Mouse (Mus musculus) liver, embryonic 16.5 days (tissue): ENCODE results near the gene Rab3gap1. TPM values are rescaled to one million over a fixed set of nuclear protein-coding genes. Genes with fewer than 3 reads are reported as not detected.

Source experiments
- ATAC-seq: fragments of 200-750 bp; cut with Nextera tagmentation; 2 replicates; pipeline ENCODE4 v1.8.0; 2017; ENCODE audit warnings: low read depth, mild to moderate bottlenecking, moderate number of reproducible peaks, moderate library complexity
- H3K27ac ChIP-seq: fragments of 300-500 bp; sonication (generic); 2 replicates; pipeline ENCODE4 v1.5.1; 2014; ENCODE audit warnings: mild to moderate bottlenecking, low read length
- H3K27me3 ChIP-seq: fragments of 300-500 bp; sonication (generic); 2 replicates; pipeline ENCODE4 v1.6.1; 2014; ENCODE audit warnings: low read depth, low read length, mixed read lengths; ENCODE audit not compliant: control insufficient read depth, insufficient read depth
- H3K36me3 ChIP-seq: fragments of 300-500 bp; sonication (generic); 2 replicates; pipeline ENCODE4 v1.6.1; 2014; ENCODE audit warnings: mild to moderate bottlenecking; ENCODE audit not compliant: control insufficient read depth, insufficient read depth
- H3K4me1 ChIP-seq: fragments of 300-500 bp; sonication (generic); 2 replicates; pipeline ENCODE4 v1.6.1; 2014; ENCODE audit warnings: low read depth, low read length, mixed read lengths; ENCODE audit not compliant: control insufficient read depth
- H3K4me2 ChIP-seq: fragments of 300-500 bp; sonication (generic); 2 replicates; pipeline ENCODE4 v1.6.1; 2014; ENCODE audit warnings: low read depth, low read length, mixed read lengths
- H3K4me3 ChIP-seq: fragments of 300-500 bp; sonication (generic); 2 replicates; pipeline ENCODE4 v1.5.1; 2014; ENCODE audit warnings: low read depth, mild to moderate bottlenecking, low read length
- H3K9ac ChIP-seq: fragments of 300-500 bp; sonication (generic); 2 replicates; pipeline ENCODE4 v1.6.1; 2014; ENCODE audit warnings: low read depth, low read length
- H3K9me3 ChIP-seq: fragments of 300-500 bp; sonication (generic); replicated peaks from 2 replicates; pipeline ENCODE4 v1.6.1; 2016; ENCODE audit warnings: low read length; ENCODE audit not compliant: control insufficient read depth
- WGBS: fragments of 180-500 bp; shearing (Covaris S2); extraction: QIAGEN DNeasy Blood & Tissue Kit; methylation state at CpG from one replicate; pipeline ENCODE4 v1.1.7; 2014; ENCODE audit not compliant: insufficient replicate concordance; 5-methylcytosine and 5-hydroxymethylcytosine counted together
- polyA plus RNA-seq: library from polyadenylated mRNA; unstranded; fragments of >200 nt; fragmentation: Nextera tagmentation; extraction: Ambion mirVana; gene quantifications from 2 replicates; pipeline ENCODE4 v1.2.1, GENCODE M21; 2015

Rab3gap1 gene
- polyA plus RNA-seq, result 9.3 and 9.9 TPM in 2 replicates

- H3K4me3 ChIP-seq, result peak within 1 kb of the TSS; percentile 75
- peaks cover 6% of the 10 kb centered on the region for H3K4me1 ChIP-seq
- peak within 1 kb of the TSS; percentile 52 for H3K27ac ChIP-seq
- H3K27me3 ChIP-seq, result no peaks in the 10 kb centered on the region
- no peaks in the 10 kb centered on the region for H3K9me3 ChIP-seq
- peak within 1 kb of the TSS; percentile 65 for H3K4me2 ChIP-seq
- peak within 1 kb of the TSS; percentile 70 for H3K9ac ChIP-seq
- WGBS, result 10% methylated on average over 47 of the region's 47 CpGs
- peaks cover 5% of the 10 kb centered on the region for H3K36me3 ChIP-seq
- peak; percentile 99 for ATAC-seq
These were observed at the start of gene Rab3gap1 for GRCm38 (mm10) chr1:127868300-127869261. Rab3gap1 (plus strand) TSS chr1:127868773.

- no peak overlapping the region for H3K4me3 ChIP-seq
- H3K9me3 ChIP-seq, result no peaks in the 10 kb centered on the region
- H3K36me3 ChIP-seq, result no peaks in the 10 kb centered on the region
- no peaks in the 10 kb centered on the region for H3K4me1 ChIP-seq
- H3K4me2 ChIP-seq, result no peak overlapping the region
- no peak overlapping the region for H3K27ac ChIP-seq
- H3K9ac ChIP-seq, result no peak overlapping the region
- no peak for ATAC-seq
- no peaks in the 10 kb centered on the region for H3K27me3 ChIP-seq
- 9% methylated on average over 2 of the region's 2 CpGs for WGBS
These were observed 41.2 kb upstream of the Rab3gap1 start for GRCm38 (mm10) chr1:127827325-127827724.

GRCm38 (mm10) chr1:127830215-127830921 is 38.2 kb upstream of the Rab3gap1 start:
- Histone ChIP-seq H3K36me3 (no peaks in the 10 kb centered on the region), H3K4me1 (no peaks in the 10 kb centered on the region), H3K9ac (no peak overlapping the region), H3K4me3 (no peak overlapping the region), H3K27me3 (no peaks in the 10 kb centered on the region), H3K27ac (no peak overlapping the region), H3K9me3 (no peaks in the 10 kb centered on the region), H3K4me2 (no peak overlapping the region)
- no peak for ATAC-seq
- WGBS, result 32% methylated on average over 13 of the region's 13 CpGs

GRCm38 (mm10) chr1:127833714-127834113 is 34.9 kb upstream of the Rab3gap1 start:
- WGBS, result 15% methylated on average over 2 of the region's 2 CpGs

GRCm38 (mm10) chr1:127834202-127834601 is 34.4 kb upstream of the Rab3gap1 start:
- Histone ChIP-seq H3K27me3 (no peaks in the 10 kb centered on the region), H3K9ac (no peak overlapping the region), H3K4me2 (no peak overlapping the region), H3K4me1 (no peaks in the 10 kb centered on the region), H3K27ac (no peak overlapping the region), H3K9me3 (no peaks in the 10 kb centered on the region), H3K36me3 (no peaks in the 10 kb centered on the region), H3K4me3 (no peak overlapping the region)
- ATAC-seq, result no peak
- 30% methylated on average over 4 of the region's 4 CpGs for WGBS

More at GRCm38 (mm10) chr1:127833714-127834113, 34.9 kb upstream of the Rab3gap1 start:
- H3K4me3 ChIP-seq, result no peak overlapping the region
- no peaks in the 10 kb centered on the region for H3K27me3 ChIP-seq
- H3K27ac ChIP-seq, result no peak overlapping the region
- ATAC-seq, result no peak
- H3K4me2 ChIP-seq, result no peak overlapping the region
- H3K9ac ChIP-seq, result no peak overlapping the region
- no peaks in the 10 kb centered on the region for H3K36me3 ChIP-seq
- H3K4me1 ChIP-seq, result no peaks in the 10 kb centered on the region
- H3K9me3 ChIP-seq, result no peaks in the 10 kb centered on the region

GRCm38 (mm10) chr1:127836619-127837018 is 32.0 kb upstream of the Rab3gap1 start:
- no peak overlapping the region for H3K27ac ChIP-seq
- H3K9me3 ChIP-seq, result no peaks in the 10 kb centered on the region
- no peak overlapping the region for H3K4me3 ChIP-seq
- no peaks in the 10 kb centered on the region for H3K4me1 ChIP-seq
- ATAC-seq, result no peak
- 8% methylated on average over 4 of the region's 4 CpGs for WGBS
- no peak overlapping the region for H3K9ac ChIP-seq
- H3K36me3 ChIP-seq, result no peaks in the 10 kb centered on the region
- H3K27me3 ChIP-seq, result no peaks in the 10 kb centered on the region
- no peak overlapping the region for H3K4me2 ChIP-seq

GRCm38 (mm10) chr1:127838602-127839001 is 30.0 kb upstream of the Rab3gap1 start:
- Histone ChIP-seq H3K9ac (no peak overlapping the region), H3K27me3 (no peaks in the 10 kb centered on the region), H3K36me3 (no peaks in the 10 kb centered on the region), H3K4me2 (no peak overlapping the region), H3K4me3 (no peak overlapping the region), H3K9me3 (no peaks in the 10 kb centered on the region), H3K27ac (no peak overlapping the region), H3K4me1 (no peaks in the 10 kb centered on the region)
- ATAC-seq, result no peak
- WGBS, result 50% methylated on average over 1 of the region's 1 CpGs

GRCm38 (mm10) chr1:127845472-127845871 is 23.1 kb upstream of the Rab3gap1 start:
- WGBS, result 35% methylated on average over 5 of the region's 5 CpGs
- no peaks in the 10 kb centered on the region for H3K36me3 ChIP-seq
- no peak overlapping the region for H3K4me2 ChIP-seq
- no peaks in the 10 kb centered on the region for H3K27me3 ChIP-seq
- no peak overlapping the region for H3K4me3 ChIP-seq
- H3K4me1 ChIP-seq, result no peaks in the 10 kb centered on the region
- no peak overlapping the region for H3K27ac ChIP-seq
- no peaks in the 10 kb centered on the region for H3K9me3 ChIP-seq
- 0 out of 2 replicates have a peak, but pooled peaks have one; percentile 50 for ATAC-seq
- H3K9ac ChIP-seq, result no peak overlapping the region
